Mouse (Mus musculus): ENCODE measurements at regions not wholly inside any gene's neighbourhood (a gene's known extent, or its start where the extent isn't known, plus 50 kb on each side); places are given as distances from the start of the nearest gene placed in this dataset.

- no peaks in the 10 kb centered on the region for H3K4me1 ChIP-seq (ENCODE audit: control insufficient read depth, insufficient read depth, low read length)
- no peak for TF ChIP-seq CTCF (IDR thresholded peaks at IDR 0.05; ENCODE audit: insufficient read depth, low read depth, low read length)
- TF ChIP-seq POLR2A (IDR thresholded peaks at IDR 0.05; ENCODE audit: insufficient read depth, low read depth, low read length) = no peak
- WGBS = 81% methylated on average over 9 of the region's 9 CpGs
Observed at GRCm38 (mm10) chr2:167852582-167852981, 79.3 kb upstream of the Ptpn1 start.

DNA sequence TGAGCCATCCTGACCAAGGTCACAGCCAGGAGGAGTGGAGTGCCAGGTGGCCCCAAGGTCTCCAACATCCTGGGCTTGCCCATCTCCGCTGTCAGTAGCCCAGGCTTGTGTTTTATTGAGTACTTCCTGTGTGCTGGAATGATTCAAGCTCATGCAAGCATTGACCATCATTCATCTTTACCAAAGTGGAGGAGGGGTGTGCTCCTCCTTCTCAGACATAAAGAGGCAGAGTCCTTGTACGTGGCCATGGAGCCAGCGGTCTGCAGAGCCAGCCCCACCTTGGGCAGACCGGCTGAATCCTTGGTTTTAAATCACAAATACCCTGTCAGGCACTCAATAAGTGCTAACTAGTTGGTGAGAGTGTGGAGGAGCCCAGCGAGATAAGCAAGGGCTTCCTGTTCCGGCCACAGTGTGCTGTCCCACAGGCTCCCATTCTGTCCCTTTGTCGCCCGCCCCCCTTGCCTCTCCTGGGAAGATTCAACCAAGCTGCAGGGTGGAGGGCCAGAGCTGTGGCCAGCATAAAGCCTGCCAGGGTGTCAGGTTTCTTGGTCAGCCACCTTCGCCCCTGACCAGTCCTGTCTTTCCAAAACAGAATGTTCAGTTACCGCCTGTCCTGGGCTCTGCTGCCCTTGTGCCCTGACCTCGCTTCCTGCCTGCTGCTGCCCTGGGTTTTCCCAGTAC is 80.5 kb upstream of the Ptpn1 start:
- Histone ChIP-seq H3K4me3 (ENCODE audit: insufficient read depth, low read depth, low read length) (no peak overlapping the region), H3K27ac (ENCODE audit: insufficient read depth, low read depth, low read length) (no peak overlapping the region), H3K4me1 (ENCODE audit: control insufficient read depth, insufficient read depth, low read length) (no peaks in the 10 kb centered on the region)
- no peak for TF ChIP-seq CTCF (IDR thresholded peaks at IDR 0.05; ENCODE audit: insufficient read depth, low read depth, low read length)
- no peak for TF ChIP-seq POLR2A (IDR thresholded peaks at IDR 0.05; ENCODE audit: insufficient read depth, low read depth, low read length)
- WGBS = 80% methylated on average over 11 of the region's 11 CpGs

More at GRCm38 (mm10) chr2:167852582-167852981, 79.3 kb upstream of the Ptpn1 start:
- no peak overlapping the region for H3K27ac ChIP-seq (ENCODE audit: insufficient read depth, low read depth, low read length)
- no peak overlapping the region for H3K4me3 ChIP-seq (ENCODE audit: insufficient read depth, low read depth, low read length)

DNA sequence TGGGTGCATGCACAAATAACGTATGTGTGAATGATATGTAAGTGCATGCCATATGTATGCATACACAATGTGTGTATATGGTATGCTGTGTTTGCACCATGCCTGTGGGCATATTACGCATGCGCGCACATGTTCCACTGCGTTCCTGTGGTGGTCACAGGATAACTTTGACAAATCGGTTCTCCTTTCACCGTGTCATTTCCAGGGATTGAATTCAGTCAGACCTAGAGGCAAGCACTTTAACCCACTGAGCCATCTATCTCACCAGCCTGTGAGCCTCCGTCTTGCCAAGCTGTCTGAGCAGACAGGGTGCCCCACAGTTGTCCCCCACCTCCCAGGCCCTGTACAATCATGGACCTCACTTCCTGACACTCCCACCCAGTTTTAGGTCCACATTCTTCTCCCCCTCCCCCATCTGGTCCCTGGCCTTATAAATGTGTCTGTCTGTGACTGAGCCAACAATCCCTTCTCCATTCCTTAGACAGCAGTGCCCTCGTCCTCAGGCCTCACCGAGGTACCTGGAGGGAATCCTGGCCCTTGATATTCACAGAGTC is 81.8 kb upstream of the Ptpn1 start:
- no peak overlapping the region for H3K4me3 ChIP-seq (ENCODE audit: insufficient read depth, low read depth, low read length)
- 90% methylated on average over 10 of the region's 10 CpGs for WGBS
- no peaks in the 10 kb centered on the region for H3K4me1 ChIP-seq (ENCODE audit: control insufficient read depth, insufficient read depth, low read length)
- H3K27ac ChIP-seq (ENCODE audit: insufficient read depth, low read depth, low read length) = no peak overlapping the region
- TF ChIP-seq CTCF (IDR thresholded peaks at IDR 0.05; ENCODE audit: insufficient read depth, low read depth, low read length) = no peak
- no peak for TF ChIP-seq POLR2A (IDR thresholded peaks at IDR 0.05; ENCODE audit: insufficient read depth, low read depth, low read length)

GRCm38 (mm10) chr2:167848468-167849440 is 83.1 kb upstream of the Ptpn1 start:
- H3K4me3 ChIP-seq (ENCODE audit: insufficient read depth, low read depth, low read length) = no peak overlapping the region
- TF ChIP-seq POLR2A (IDR thresholded peaks at IDR 0.05; ENCODE audit: insufficient read depth, low read depth, low read length) (no peak), CTCF (IDR thresholded peaks at IDR 0.05; ENCODE audit: insufficient read depth, low read depth, low read length) (no peak)
- no peaks in the 10 kb centered on the region for H3K4me1 ChIP-seq (ENCODE audit: control insufficient read depth, insufficient read depth, low read length)
- 85% methylated on average over 7 of the region's 7 CpGs for WGBS
- H3K27ac ChIP-seq (ENCODE audit: insufficient read depth, low read depth, low read length) = no peak overlapping the region

DNA sequence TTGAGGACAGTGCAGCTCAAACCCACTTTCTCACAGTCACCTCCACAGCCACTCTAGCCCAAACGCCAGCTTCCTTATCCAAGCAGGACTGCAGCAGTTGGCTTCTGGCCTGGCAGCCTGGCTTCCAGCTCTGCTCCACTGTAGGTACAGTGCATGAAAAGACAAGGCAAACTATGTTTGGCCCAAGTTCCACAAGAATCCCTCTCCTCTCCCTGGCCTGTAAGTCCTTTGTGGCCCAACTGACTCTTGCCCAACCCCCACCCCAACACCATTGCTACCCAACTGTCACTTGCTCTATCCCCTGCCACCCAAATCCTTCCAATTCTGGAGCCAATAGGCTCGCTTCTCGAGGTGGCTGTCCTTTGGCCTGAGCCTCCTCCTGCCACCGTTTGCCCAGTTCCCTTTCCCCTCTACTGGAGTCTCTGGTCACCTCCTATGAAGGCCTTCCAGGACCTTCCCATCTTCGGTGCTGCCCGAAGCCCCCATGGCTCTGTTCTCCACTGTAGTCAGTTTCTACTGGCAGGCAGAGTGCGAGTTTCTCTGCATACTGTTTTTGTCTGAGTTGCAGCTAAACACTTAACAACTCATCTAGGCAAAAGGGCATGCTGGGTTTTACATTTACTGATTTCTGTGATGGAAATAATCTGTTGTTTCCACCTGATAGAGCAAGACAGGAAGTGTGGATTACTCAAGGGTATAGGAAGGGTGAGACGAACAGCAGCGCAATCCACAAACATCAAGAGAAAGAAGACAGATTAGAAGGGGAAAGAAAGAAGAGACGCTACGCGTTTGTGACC is 84.4 kb upstream of the Ptpn1 start:
- TF ChIP-seq POLR2A (IDR thresholded peaks at IDR 0.05; ENCODE audit: insufficient read depth, low read depth, low read length) (no peak), CTCF (IDR thresholded peaks at IDR 0.05; ENCODE audit: insufficient read depth, low read depth, low read length) (no peak)
- H3K27ac ChIP-seq (ENCODE audit: insufficient read depth, low read depth, low read length) = no peak overlapping the region
- no peak overlapping the region for H3K4me3 ChIP-seq (ENCODE audit: insufficient read depth, low read depth, low read length)
- H3K4me1 ChIP-seq (ENCODE audit: control insufficient read depth, insufficient read depth, low read length) = no peaks in the 10 kb centered on the region
- 85% methylated on average over 12 of the region's 12 CpGs for WGBS

GRCm38 (mm10) chr2:167845370-167845769 is 86.5 kb upstream of the Ptpn1 start:
- no peaks in the 10 kb centered on the region for H3K4me1 ChIP-seq (ENCODE audit: control insufficient read depth, insufficient read depth, low read length)
- H3K4me3 ChIP-seq (ENCODE audit: insufficient read depth, low read depth, low read length) = no peak overlapping the region
- WGBS = 90% methylated on average over 5 of the region's 5 CpGs
- TF ChIP-seq POLR2A (IDR thresholded peaks at IDR 0.05; ENCODE audit: insufficient read depth, low read depth, low read length) (no peak), CTCF (IDR thresholded peaks at IDR 0.05; ENCODE audit: insufficient read depth, low read depth, low read length) (no peak)
- no peak overlapping the region for H3K27ac ChIP-seq (ENCODE audit: insufficient read depth, low read depth, low read length)

DNA sequence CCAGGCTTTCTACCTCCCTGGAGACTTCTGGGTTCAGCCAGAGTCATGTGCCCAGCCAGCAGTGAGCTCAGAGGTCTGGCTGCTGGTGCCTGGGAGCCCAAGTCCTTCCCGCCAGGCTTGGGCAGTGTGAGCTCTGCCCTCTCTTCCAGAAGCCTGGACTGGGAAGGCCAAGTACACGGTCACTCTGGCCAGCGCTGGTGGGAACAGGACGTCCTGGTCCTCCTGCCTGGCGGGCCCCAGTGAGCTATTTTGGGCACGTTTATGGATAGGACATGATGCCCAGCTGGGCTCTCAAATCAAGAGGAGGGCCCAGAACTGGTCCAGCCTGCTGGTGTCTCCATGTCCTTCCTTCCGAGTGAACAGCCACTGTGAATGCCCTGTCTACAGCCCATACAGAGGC is 87.3 kb upstream of the Ptpn1 start:
- WGBS = 83% methylated on average over 7 of the region's 7 CpGs
- Histone ChIP-seq H3K4me1 (ENCODE audit: control insufficient read depth, insufficient read depth, low read length) (no peaks in the 10 kb centered on the region), H3K4me3 (ENCODE audit: insufficient read depth, low read depth, low read length) (no peak overlapping the region), H3K27ac (ENCODE audit: insufficient read depth, low read depth, low read length) (no peak overlapping the region)
- TF ChIP-seq CTCF (IDR thresholded peaks at IDR 0.05; ENCODE audit: insufficient read depth, low read depth, low read length) (no peak), POLR2A (IDR thresholded peaks at IDR 0.05; ENCODE audit: insufficient read depth, low read depth, low read length) (no peak)

DNA sequence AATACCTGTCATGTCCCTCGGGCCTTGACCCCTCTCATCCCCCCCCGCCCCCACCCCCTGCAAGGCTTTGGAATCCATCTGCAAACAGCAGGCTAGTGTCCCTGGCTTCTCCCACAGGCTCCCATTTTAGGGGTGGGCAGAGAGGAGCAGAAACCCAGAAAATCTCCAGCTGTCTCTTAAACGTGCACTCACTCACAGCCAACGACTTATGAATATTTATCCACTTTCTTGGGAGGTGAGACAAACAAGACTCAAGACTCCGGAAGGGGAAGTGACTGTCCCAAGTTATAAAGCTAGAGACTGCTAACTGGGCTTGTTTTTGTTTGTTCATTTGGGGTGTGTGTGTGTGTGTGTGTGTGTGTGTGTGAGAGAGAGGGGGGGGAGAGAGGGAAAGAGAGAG is 87.9 kb upstream of the Ptpn1 start:
- H3K4me1 ChIP-seq (ENCODE audit: control insufficient read depth, insufficient read depth, low read length) = no peaks in the 10 kb centered on the region
- 55% methylated on average over 5 of the region's 5 CpGs for WGBS
- TF ChIP-seq CTCF (IDR thresholded peaks at IDR 0.05; ENCODE audit: insufficient read depth, low read depth, low read length) (no peak), POLR2A (IDR thresholded peaks at IDR 0.05; ENCODE audit: insufficient read depth, low read depth, low read length) (no peak)
- H3K4me3 ChIP-seq (ENCODE audit: insufficient read depth, low read depth, low read length) = no peak overlapping the region
- no peak overlapping the region for H3K27ac ChIP-seq (ENCODE audit: insufficient read depth, low read depth, low read length)
